Mouse (Mus musculus) intestine, embryonic 16.5 days (tissue): ENCODE data around the gene Rexo2. TPM values are rescaled to one million over a fixed set of nuclear protein-coding genes. Genes with fewer than 3 reads are reported as not detected.
A peak's percentile ranks its signal among the peaks of the same experiment; 100 is the strongest.

ENCODE experiments used
- ATAC-seq: fragments of 200-750 bp; cut with Nextera tagmentation; 2 replicates; pipeline ENCODE4 v1.8.0; 2017; ENCODE audit warnings: moderate TSS enrichment, moderate library complexity
- H3K27ac ChIP-seq: fragments of 300-500 bp; sonication (generic); 2 replicates; pipeline ENCODE4 v1.5.1; 2014; ENCODE audit warnings: mild to moderate bottlenecking, low read length
- H3K27me3 ChIP-seq: fragments of 300-500 bp; sonication (generic); replicated peaks from 2 replicates; pipeline ENCODE4 v1.6.1; 2014; ENCODE audit warnings: low read length, control low read depth, mixed read lengths; ENCODE audit not compliant: control insufficient read depth, insufficient read depth
- H3K36me3 ChIP-seq: fragments of 300-500 bp; sonication (generic); 2 replicates; pipeline ENCODE4 v1.6.1; 2014; ENCODE audit warnings: low read length, control low read depth; ENCODE audit not compliant: control insufficient read depth, insufficient read depth
- H3K4me1 ChIP-seq: fragments of 300-500 bp; sonication (generic); 2 replicates; pipeline ENCODE4 v1.6.1; 2014; ENCODE audit warnings: low read length, control low read depth, mixed read lengths; ENCODE audit not compliant: control insufficient read depth, insufficient read depth
- H3K4me2 ChIP-seq: fragments of 300-500 bp; sonication (generic); 2 replicates; pipeline ENCODE4 v1.6.1; 2014; ENCODE audit warnings: low read depth, low read length, control low read depth
- H3K4me3 ChIP-seq: fragments of 300-500 bp; sonication (generic); 2 replicates; pipeline ENCODE4 v1.5.1; 2014; ENCODE audit warnings: mild to moderate bottlenecking, low read length
- H3K9ac ChIP-seq: fragments of 300-500 bp; sonication (generic); 2 replicates; pipeline ENCODE4 v1.6.1; 2014; ENCODE audit warnings: low read depth, low read length
- H3K9me3 ChIP-seq: fragments of 300-500 bp; sonication (generic); 2 replicates; pipeline ENCODE4 v1.6.1; 2016; ENCODE audit warnings: low read length, control low read depth; ENCODE audit not compliant: control insufficient read depth
- WGBS: fragments of 180-500 bp; shearing (Covaris S2); extraction: QIAGEN DNeasy Blood & Tissue Kit; methylation state at CpG from one replicate; pipeline ENCODE4 v1.1.7; 2014; 5-methylcytosine and 5-hydroxymethylcytosine counted together
- polyA plus RNA-seq: library from polyadenylated mRNA; unstranded; fragments of >200 nt; fragmentation: Nextera tagmentation; extraction: Ambion mirVana; gene quantifications from 2 replicates; pipeline ENCODE4 v1.2.1, GENCODE M21; 2015

Gene Rexo2
- polyA plus RNA-seq, 1 experiment from 2014 or later = 108 TPM

- 63% methylated on average over 2 of the region's 2 CpGs for WGBS
- no peak for ATAC-seq
Observed at GRCm38 (mm10) chr9:48503001-48503400, 22.6 kb upstream of the Rexo2 start.

GRCm38 (mm10) chr9:48501192-48501591 is 20.8 kb upstream of the Rexo2 start:
- Histone ChIP-seq H3K9me3 (no peaks in the 10 kb centered on the region), H3K27ac (no peak overlapping the region), H3K4me2 (no peak overlapping the region), H3K27me3 (no peaks in the 10 kb centered on the region), H3K4me1 (no peaks in the 10 kb centered on the region), H3K4me3 (no peak overlapping the region), H3K36me3 (no peaks in the 10 kb centered on the region), H3K9ac (no peak overlapping the region)
- no peak for ATAC-seq
- 81% methylated on average over 7 of the region's 7 CpGs for WGBS

More at GRCm38 (mm10) chr9:48503001-48503400, 22.6 kb upstream of the Rexo2 start:
- H3K27me3 ChIP-seq = no peaks in the 10 kb centered on the region
- H3K36me3 ChIP-seq = no peaks in the 10 kb centered on the region
- H3K4me3 ChIP-seq = no peak overlapping the region
- H3K9ac ChIP-seq = no peak overlapping the region
- no peaks in the 10 kb centered on the region for H3K4me1 ChIP-seq
- H3K9me3 ChIP-seq = no peaks in the 10 kb centered on the region
- H3K4me2 ChIP-seq = no peak overlapping the region
- no peak overlapping the region for H3K27ac ChIP-seq

- Histone ChIP-seq H3K4me3 (peak overlapping the region; percentile 82), H3K4me2 (peak overlapping the region; percentile 77), H3K36me3 (peaks cover 6% of the 10 kb centered on the region; the same call in 1 of the 2 replicates), H3K9ac (peak overlapping the region; percentile 95), H3K27ac (peak overlapping the region; percentile 82), H3K27me3 (no peaks in the 10 kb centered on the region), H3K9me3 (no peaks in the 10 kb centered on the region), H3K4me1 (peaks cover 10% of the 10 kb centered on the region; the same call in 1 of the 2 replicates)
- ATAC-seq = peak; percentile 76
- WGBS = 2% methylated on average over 34 of the region's 34 CpGs
Observed at GRCm38 (mm10) chr9:48495548-48495932, 15.1 kb upstream of the Rexo2 start.

- ATAC-seq = peak; percentile 100
- under 1% methylated on average over 72 of the region's 72 CpGs for WGBS
- H3K9me3 ChIP-seq = no peaks in the 10 kb centered on the region
Observed at GRCm38 (mm10) chr9:48494817-48495547, 14.6 kb upstream of the Rexo2 start, which contains the start of the genes Rbm7 and Gm5617. Rbm7 (minus strand) TSS chr9:48495299. Gm5617 (plus strand) TSS chr9:48495442.

GRCm38 (mm10) chr9:48481214-48482134 is 1.1 kb upstream of the Rexo2 start:
- H3K36me3 ChIP-seq = peaks cover 4% of the 10 kb centered on the region; the same call in 1 of the 2 replicates
- peak overlapping the region; percentile 70 for H3K4me3 ChIP-seq
- H3K9me3 ChIP-seq = no peaks in the 10 kb centered on the region
- peak overlapping the region; percentile 90 for H3K4me2 ChIP-seq
- no peak for ATAC-seq
- 0 out of 2 replicates have a peak, but pooled peaks cover 4% of the 10 kb centered on the region for H3K4me1 ChIP-seq
- no peak overlapping the region for H3K27ac ChIP-seq
- no peaks in the 10 kb centered on the region for H3K27me3 ChIP-seq
- 33% methylated on average over 20 of the region's 20 CpGs for WGBS
- H3K9ac ChIP-seq = 0 out of 2 replicates have a peak overlapping the region, but pooled peaks have one; percentile 9

More at GRCm38 (mm10) chr9:48494817-48495547, 14.6 kb upstream of the Rexo2 start, which contains the start of the genes Rbm7 and Gm5617:
- H3K27ac ChIP-seq = peak within 1 kb of the TSS; percentile 95
- peaks cover 10% of the 10 kb centered on the region; the same call in 1 of the 2 replicates for H3K36me3 ChIP-seq
- H3K4me1 ChIP-seq = peaks cover 10% of the 10 kb centered on the region; the same call in 1 of the 2 replicates
- H3K4me2 ChIP-seq = peak within 1 kb of the TSS; percentile 77
- peak within 1 kb of the TSS; percentile 82 for H3K4me3 ChIP-seq
- H3K9ac ChIP-seq = peak within 1 kb of the TSS; percentile 95
- H3K27me3 ChIP-seq = no peaks in the 10 kb centered on the region

GRCm38 (mm10) chr9:48479838-48480410 is 499 bp downstream of the Rexo2 start:
- Histone ChIP-seq H3K4me3 (peak overlapping the region; percentile 70), H3K27ac (no peak overlapping the region), H3K27me3 (no peaks in the 10 kb centered on the region), H3K36me3 (peaks cover 2% of the 10 kb centered on the region; the same call in 1 of the 2 replicates), H3K4me1 (0 out of 2 replicates have a peak, but pooled peaks cover 4% of the 10 kb centered on the region), H3K9ac (peak overlapping the region; percentile 82), H3K4me2 (peak overlapping the region; percentile 90), H3K9me3 (no peaks in the 10 kb centered on the region)
- ATAC-seq = peak; percentile 52
- WGBS = 5% methylated on average over 25 of the region's 25 CpGs

GRCm38 (mm10) chr9:48478808-48479207 is 1.6 kb downstream of the Rexo2 start:
- H3K9me3 ChIP-seq = no peaks in the 10 kb centered on the region
- no peak overlapping the region for H3K9ac ChIP-seq
- H3K27ac ChIP-seq = no peak overlapping the region
- no peaks in the 10 kb centered on the region for H3K36me3 ChIP-seq
- ATAC-seq = no peak
- H3K27me3 ChIP-seq = no peaks in the 10 kb centered on the region
- no peak overlapping the region for H3K4me3 ChIP-seq
- H3K4me2 ChIP-seq = no peak overlapping the region
- 0 out of 2 replicates have a peak, but pooled peaks cover 4% of the 10 kb centered on the region for H3K4me1 ChIP-seq
- WGBS = 90% methylated on average over 4 of the region's 4 CpGs

- no peaks in the 10 kb centered on the region for H3K36me3 ChIP-seq
- H3K27me3 ChIP-seq = no peaks in the 10 kb centered on the region
- ATAC-seq = no peak
- no peaks in the 10 kb centered on the region for H3K9me3 ChIP-seq
- 90% methylated on average over 10 of the region's 10 CpGs for whole genome bisulfite sequencing
- no peak overlapping the region for H3K4me3 ChIP-seq
- H3K9ac ChIP-seq = no peak overlapping the region
- H3K4me1 ChIP-seq = 0 out of 2 replicates have a peak, but pooled peaks cover 4% of the 10 kb centered on the region
- H3K4me2 ChIP-seq = no peak overlapping the region
- no peak overlapping the region for H3K27ac ChIP-seq
Observed at GRCm38 (mm10) chr9:48476236-48477165, 3.9 kb downstream of the Rexo2 start.
